Mouse (Mus musculus) intestine, postnatal 0 days (tissue): ENCODE results near the gene Slc36a3. TPM values are rescaled to one million over a fixed set of nuclear protein-coding genes. Genes with fewer than 3 reads are reported as not detected.
A peak's percentile ranks its signal among the peaks of the same experiment; 100 is the strongest.

Experiments
- ATAC-seq: fragments of 200-750 bp; cut with Nextera tagmentation; 2 replicates; pipeline ENCODE4 v1.8.0; 2017; ENCODE audit warnings: mild to moderate bottlenecking, moderate TSS enrichment, moderate library complexity
- H3K27ac ChIP-seq: fragments of 300-500 bp; sonication (generic); 2 replicates; pipeline ENCODE4 v1.5.1; 2014; ENCODE audit warnings: mild to moderate bottlenecking, low read depth, low read length, moderate library complexity
- H3K27me3 ChIP-seq: fragments of 300-500 bp; sonication (generic); replicated peaks from 2 replicates; pipeline ENCODE4 v1.6.1; 2014; ENCODE audit warnings: low read length, mixed read lengths; ENCODE audit not compliant: control insufficient read depth, insufficient read depth
- H3K36me3 ChIP-seq: fragments of 300-500 bp; sonication (generic); 2 replicates; pipeline ENCODE4 v1.6.1; 2014; ENCODE audit warnings: mild to moderate bottlenecking, moderate library complexity; ENCODE audit not compliant: control insufficient read depth, insufficient read depth
- H3K4me1 ChIP-seq: fragments of 300-500 bp; sonication (generic); replicated peaks from 2 replicates; pipeline ENCODE4 v1.6.1; 2014; ENCODE audit warnings: antibody characterized with exemption, low read length, mixed read lengths; ENCODE audit not compliant: control insufficient read depth, insufficient read depth
- H3K4me2 ChIP-seq: fragments of 300-500 bp; sonication (generic); replicated peaks from 2 replicates; pipeline ENCODE4 v1.6.1; 2014; ENCODE audit warnings: low read depth, mild to moderate bottlenecking, moderate library complexity
- H3K4me3 ChIP-seq: fragments of 300-500 bp; sonication (generic); 2 replicates; pipeline ENCODE4 v1.5.1; 2014; ENCODE audit warnings: low read depth, low read length
- H3K9ac ChIP-seq: fragments of 300-500 bp; sonication (generic); 2 replicates; pipeline ENCODE4 v1.6.1; 2014; ENCODE audit warnings: mild to moderate bottlenecking, low read depth, low read length
- H3K9me3 ChIP-seq: fragments of 300-500 bp; sonication (generic); 2 replicates; pipeline ENCODE4 v1.6.1; 2016; ENCODE audit warnings: mixed run types; ENCODE audit not compliant: control insufficient read depth
- CTCF ChIP-seq: sonication (generic); IDR thresholded peaks from 2 replicates; pipeline ENCODE4 v1.5.1; 2016; ENCODE audit warnings: low read depth, mild to moderate bottlenecking, control low read depth, antibody characterized with exemption, moderate library complexity
- WGBS: fragments of 180-500 bp; shearing (Covaris S2); extraction: QIAGEN DNeasy Blood & Tissue Kit; methylation state at CpG from one replicate; pipeline ENCODE4 v1.1.7; 2014; 5-methylcytosine and 5-hydroxymethylcytosine counted together
- polyA plus RNA-seq: library from polyadenylated mRNA; unstranded; fragments of >200 nt; fragmentation: Nextera tagmentation; extraction: Ambion mirVana; gene quantifications from 2 replicates; pipeline ENCODE4 v1.2.1, GENCODE M21; 2015

Slc36a3 gene
- polyA plus RNA-seq, 1 experiment from 2014 or later = not detected

GRCm38 (mm10) chr11:55077331-55078231 is 73.9 kb downstream of the Slc36a3 start, which contains the start of gene Ccdc69:
TSS of gene Ccdc69 (minus strand) at chr11:55078131.
- peak; percentile 67 for ATAC-seq
- no peaks in the 10 kb centered on the region for H3K9me3 ChIP-seq
- no peak for TF ChIP-seq CTCF
- no peaks in the 10 kb centered on the region for H3K27me3 ChIP-seq
- WGBS = under 1% methylated on average over 50 of the region's 50 CpGs
- peak within 1 kb of the TSS; percentile 94 for H3K4me2 ChIP-seq
- peak within 1 kb of the TSS; percentile 41 for H3K4me3 ChIP-seq
- H3K27ac ChIP-seq = peak within 1 kb of the TSS; percentile 8
- H3K4me1 ChIP-seq = no peaks in the 10 kb centered on the region
- H3K36me3 ChIP-seq = no peaks in the 10 kb centered on the region
- H3K9ac ChIP-seq = peak within 1 kb of the TSS; percentile 18

GRCm38 (mm10) chr11:55076234-55076633 is 75.3 kb downstream of the Slc36a3 start:
- Histone ChIP-seq H3K4me3 (no peak overlapping the region), H3K9ac (no peak overlapping the region), H3K4me2 (no peak overlapping the region), H3K4me1 (no peaks in the 10 kb centered on the region), H3K27me3 (no peaks in the 10 kb centered on the region), H3K27ac (no peak overlapping the region), H3K9me3 (no peaks in the 10 kb centered on the region), H3K36me3 (no peaks in the 10 kb centered on the region)
- no peak for TF ChIP-seq CTCF
- 81% methylated on average over 5 of the region's 5 CpGs for WGBS
- ATAC-seq = no peak

DNA sequence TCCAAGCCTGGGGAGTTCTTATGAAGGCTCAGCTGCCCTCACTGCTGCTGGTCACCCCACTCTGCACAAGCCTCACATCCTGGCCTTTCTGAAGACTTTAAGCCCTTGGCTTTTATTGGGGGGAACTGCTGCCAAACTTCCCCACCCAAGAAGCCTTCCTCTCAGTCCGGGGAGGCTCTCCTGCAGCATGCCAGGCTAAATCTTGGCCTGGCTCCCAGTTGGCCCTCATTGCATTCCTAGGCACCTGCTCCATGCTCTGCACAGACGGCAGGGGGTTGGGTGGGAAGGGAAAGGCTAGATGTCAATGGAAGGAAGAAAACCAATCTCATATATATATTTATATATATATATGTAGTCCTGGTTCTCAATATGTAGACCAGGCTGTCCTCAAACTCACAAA is 75.9 kb downstream of the Slc36a3 start:
- Histone ChIP-seq H3K36me3 (no peaks in the 10 kb centered on the region), H3K27ac (no peak overlapping the region)
- no peak for ATAC-seq

More for the DNA sequence above, 75.9 kb downstream of the Slc36a3 start:
- no peak for TF ChIP-seq CTCF
- H3K9me3 ChIP-seq = no peaks in the 10 kb centered on the region
- H3K4me1 ChIP-seq = no peaks in the 10 kb centered on the region
- no peaks in the 10 kb centered on the region for H3K27me3 ChIP-seq
- H3K9ac ChIP-seq = no peak overlapping the region
- no peak overlapping the region for H3K4me2 ChIP-seq
- H3K4me3 ChIP-seq = no peak overlapping the region
- 52% methylated on average over 2 of the region's 2 CpGs for WGBS

Other genes with a start within 250 kb of the Slc36a3 start
- gene Gpx3, start 249.3 kb downstream of the Slc36a3 start, polyA plus RNA-seq = 6,664 and 6,785 TPM in 2 replicates
- gene Tnip1, start 188.8 kb downstream of the Slc36a3 start, polyA plus RNA-seq = 29.9 and 30.3 TPM in 2 replicates
- 86.9 and 89.2 TPM in 2 replicates for gene Anxa6, start 118.3 kb downstream of the Slc36a3 start, polyA plus RNA-seq
- 3.5 and 4.2 TPM in 2 replicates for gene Ccdc69, start 73.6 kb downstream of the Slc36a3 start, polyA plus RNA-seq
- gene Gm2a, start 53.6 kb downstream of the Slc36a3 start, polyA plus RNA-seq = 14.8 and 15.4 TPM in 2 replicates
- gene Slc36a2, start 33.4 kb upstream of the Slc36a3 start, polyA plus RNA-seq = not detected in 2 replicates
- gene Slc36a1, start 52.6 kb upstream of the Slc36a3 start, polyA plus RNA-seq = 4.3 and 5.4 TPM in 2 replicates
- gene Fat2, start 184.9 kb upstream of the Slc36a3 start, polyA plus RNA-seq = not detected in 2 replicates